Comparison of ENCODE assay signal across 9 mouse cellular contexts in genomic region chr11:19986443-19986861, GRCm38 (mm10).
A peak's percentile ranks its signal among the peaks of the same experiment; 100 is the strongest.
DNase-seq lines count a peak whose midpoint lies in the region; ATAC-seq and TF ChIP-seq lines count a peak whose summit lies in the region.
"Had no signal": no experiment of that assay in that cellular context is flagged by ENCODE, and none has a peak within 500 bp of the region (broad histone marks: within the 10 kb centered on the region; RNA-seq: fewer than 3 reads in every experiment).

No protein-coding gene starts in this region.

- DNase-seq in hindbrain, embryonic 14.5 days (ENCODE audit: low spot score) = no peak
- DNase-seq in NIH3T3 (ENCODE audit: low read depth) = peak; percentile 23
- no peak for DNase-seq in heart, postnatal 0 days (ENCODE audit: low spot score)
- DNase-seq in mesoderm, embryonic 11.5 days (ENCODE audit: low read depth, low spot score) = peak; percentile 70
- no peak for DNase-seq in ovary, postnatal 10 days (ENCODE audit: low spot score)
- DNase-seq in cerebellum, adult 9-10 months = no peak
- DNase-seq in urinary bladder, postnatal 14 days (ENCODE audit: low spot score) = no peak

- no peaks in the 10 kb centered on the region for H3K36me3 ChIP-seq in hindbrain, embryonic 16.5 days (ENCODE audit: control insufficient read depth, insufficient read depth, low read length)
- no peaks in the 10 kb centered on the region for H3K36me3 ChIP-seq in hindbrain, embryonic 14.5 days (replicated peaks; ENCODE audit: control insufficient read depth, insufficient read depth)
- H3K36me3 ChIP-seq in heart, postnatal 0 days (replicated peaks; ENCODE audit: control insufficient read depth, insufficient read depth, low read length) = no peaks in the 10 kb centered on the region

- H3K4me2 ChIP-seq in hindbrain, embryonic 16.5 days (ENCODE audit: low read length) = peak overlapping the region; percentile 6; the same call in 1 of the 2 replicates
- H3K4me2 ChIP-seq in hindbrain, embryonic 14.5 days (replicated peaks) = no peak overlapping the region
- peak overlapping the region; percentile 32; the same call in 1 of the 2 replicates for H3K4me2 ChIP-seq in heart, postnatal 0 days (ENCODE audit: low read depth, low read length)

- no peaks in the 10 kb centered on the region for H3K27me3 ChIP-seq in hindbrain, embryonic 16.5 days (replicated peaks; ENCODE audit: control insufficient read depth, insufficient read depth, low read length)
- H3K27me3 ChIP-seq in hindbrain, embryonic 14.5 days (ENCODE audit: control insufficient read depth, insufficient read depth, low read length) = no peaks in the 10 kb centered on the region
- H3K27me3 ChIP-seq in heart, postnatal 0 days (ENCODE audit: control insufficient read depth, insufficient read depth, low read length) = no peaks in the 10 kb centered on the region

- no peaks in the 10 kb centered on the region for H3K9me3 ChIP-seq in hindbrain, embryonic 16.5 days (ENCODE audit: control insufficient read depth, low read length)
- H3K9me3 ChIP-seq in hindbrain, embryonic 14.5 days (ENCODE audit: control insufficient read depth, low read length) = no peaks in the 10 kb centered on the region
- no peaks in the 10 kb centered on the region for H3K9me3 ChIP-seq in heart, postnatal 0 days (replicated peaks; ENCODE audit: control insufficient read depth, low read length)

- peaks cover 26% of the 10 kb centered on the region for H3K4me1 ChIP-seq in hindbrain, embryonic 16.5 days (ENCODE audit: control insufficient read depth, insufficient read depth, low read depth, low read length)
- peaks cover 16% of the 10 kb centered on the region; the same call in 1 of the 2 replicates for H3K4me1 ChIP-seq in hindbrain, embryonic 14.5 days (replicated peaks; ENCODE audit: control insufficient read depth, insufficient read depth, low read length)
- peaks cover 56% of the 10 kb centered on the region for H3K4me1 ChIP-seq in heart, postnatal 0 days (ENCODE audit: control insufficient read depth, insufficient read depth)

- ATAC-seq in hindbrain, embryonic 16.5 days = no peak
- ATAC-seq in hindbrain, embryonic 14.5 days (ENCODE audit: low FRiP score) = no peak
- peak; percentile 52; the same call in 1 of the 2 replicates for ATAC-seq in heart, postnatal 0 days (ENCODE audit: insufficient read depth, low read depth)
- ATAC-seq: midbrain, embryonic 16.5 days had no signal

- H3K9ac ChIP-seq in hindbrain, embryonic 16.5 days (ENCODE audit: low read depth, low read length) = no peak overlapping the region
- H3K9ac ChIP-seq in hindbrain, embryonic 14.5 days = no peak overlapping the region
- no peak overlapping the region for H3K9ac ChIP-seq in heart, postnatal 0 days (replicated peaks; ENCODE audit: low read depth, low read length)

- 29% methylated on average over 1 of the region's 1 CpGs for WGBS in hindbrain, embryonic 16.5 days
- WGBS in hindbrain, embryonic 14.5 days = 44% methylated on average over 1 of the region's 1 CpGs
- 0% methylated on average over 1 of the region's 1 CpGs for WGBS in heart, postnatal 0 days

- no peak for TF ChIP-seq CTCF in heart, postnatal 0 days (IDR thresholded peaks at IDR 0.05; ENCODE audit: low read depth)

- no peak overlapping the region for H3K4me3 ChIP-seq in hindbrain, embryonic 16.5 days (ENCODE audit: low read length)
- no peak overlapping the region for H3K4me3 ChIP-seq in hindbrain, embryonic 14.5 days (replicated peaks; ENCODE audit: low read length)
- H3K4me3 ChIP-seq in heart, postnatal 0 days (ENCODE audit: low read depth, low read length) = no peak overlapping the region

- no peak for TF ChIP-seq EP300 in heart, postnatal 0 days (IDR thresholded peaks at IDR 0.05; ENCODE audit: low read depth)

- no peak overlapping the region; the same call in 1 of the 2 replicates for H3K27ac ChIP-seq in hindbrain, embryonic 16.5 days (ENCODE audit: low read depth, low read length)
- H3K27ac ChIP-seq in hindbrain, embryonic 14.5 days = no peak overlapping the region
- peak overlapping the region; percentile 85 for H3K27ac ChIP-seq in heart, postnatal 0 days (ENCODE audit: low read depth)

Comparison
In these comparisons a context has a peak if more than half of its experiments do, and no peak if none do; other contexts are left out.
1. DNase-seq: peak in NIH3T3 (single experiment) and mesoderm, embryonic 11.5 days (single experiment); none in hindbrain, embryonic 14.5 days (single experiment), heart, postnatal 0 days (single experiment), ovary, postnatal 10 days (single experiment), cerebellum, adult 9-10 months (single experiment) and urinary bladder, postnatal 14 days (single experiment).